Mouse (Mus musculus): Measurements from ENCODE around the gene Sptbn4. TPM values are rescaled to one million over a fixed set of nuclear protein-coding genes. Genes with fewer than 3 reads are reported as not detected.

The Sptbn4 gene
- polyA plus RNA-seq, 1 experiment from 2014 or later: 1.2 TPM

GRCm38 (mm10) chr7:27419101-27419500, 28.4 kb downstream of the Sptbn4 start:
- Histone ChIP-seq H3K4me3 (no peak overlapping the region), H3K27ac (no peak overlapping the region), H3K36me3 (no peaks in the 10 kb centered on the region; the same call in 1 of the 2 replicates), H3K4me2 (replicated peaks) (no peak overlapping the region), H3K27me3 (replicated peaks) (no peaks in the 10 kb centered on the region), H3K9ac (no peak overlapping the region), H3K4me1 (no peaks in the 10 kb centered on the region), H3K9me3 (peaks cover 9% of the 10 kb centered on the region; the same call in 1 of the 2 replicates)
- no peak for ATAC-seq (ENCODE audit: low FRiP score, low read depth)
- WGBS: 76% methylated on average over 3 of the region's 3 CpGs

- no peaks in the 10 kb centered on the region for H3K36me3 ChIP-seq
- H3K4me2 ChIP-seq (replicated peaks): no peak overlapping the region
- H3K4me3 ChIP-seq: no peak overlapping the region
- ATAC-seq (ENCODE audit: low FRiP score, low read depth): no peak
- H3K4me1 ChIP-seq: no peaks in the 10 kb centered on the region
- H3K27ac ChIP-seq: no peak overlapping the region
- H3K9me3 ChIP-seq: peaks cover 2% of the 10 kb centered on the region; the same call in 1 of the 2 replicates
- H3K9ac ChIP-seq: no peak overlapping the region
- 82% methylated on average over 2 of the region's 2 CpGs for WGBS
- 0 out of 2 replicates have a peak, but pooled peaks cover 3% of the 10 kb centered on the region for H3K27me3 ChIP-seq (replicated peaks)
These were observed 30.3 kb downstream of the Sptbn4 start for GRCm38 (mm10) chr7:27417151-27417550.

- Histone ChIP-seq H3K9ac (peak overlapping the region; percentile 35; the same call in 1 of the 2 replicates), H3K4me3 (peak overlapping the region; percentile 40), H3K27ac (no peak overlapping the region), H3K9me3 (no peaks in the 10 kb centered on the region), H3K4me1 (peaks cover 13% of the 10 kb centered on the region), H3K36me3 (no peaks in the 10 kb centered on the region), H3K27me3 (replicated peaks) (peaks cover 69% of the 10 kb centered on the region), H3K4me2 (replicated peaks) (peak overlapping the region; percentile 77)
- peak; percentile 74 for ATAC-seq (ENCODE audit: low FRiP score, low read depth)
- under 1% methylated on average over 96 of the region's 96 CpGs for WGBS
These were observed 38.9 kb downstream of the Sptbn4 start for GRCm38 (mm10) chr7:27408379-27409176.

- H3K4me2 ChIP-seq (replicated peaks): peak overlapping the region; percentile 77
- no peak overlapping the region for H3K9ac ChIP-seq
- H3K27ac ChIP-seq: no peak overlapping the region
- 58% methylated on average over 8 of the region's 8 CpGs for WGBS
- H3K9me3 ChIP-seq: peaks cover 6% of the 10 kb centered on the region; the same call in 1 of the 2 replicates
- H3K36me3 ChIP-seq: no peaks in the 10 kb centered on the region
- ATAC-seq (ENCODE audit: low FRiP score, low read depth): no peak
- H3K4me3 ChIP-seq: no peak overlapping the region
- H3K27me3 ChIP-seq (replicated peaks): peaks cover 74% of the 10 kb centered on the region
- peaks cover 13% of the 10 kb centered on the region for H3K4me1 ChIP-seq
These were observed 39.7 kb downstream of the Sptbn4 start for GRCm38 (mm10) chr7:27407816-27408215.

GRCm38 (mm10) chr7:27406481-27406880, 41.0 kb downstream of the Sptbn4 start:
- Histone ChIP-seq H3K9ac (no peak overlapping the region), H3K9me3 (peaks cover 6% of the 10 kb centered on the region; the same call in 1 of the 2 replicates), H3K36me3 (no peaks in the 10 kb centered on the region), H3K4me1 (peaks cover 13% of the 10 kb centered on the region), H3K4me2 (replicated peaks) (no peak overlapping the region), H3K4me3 (no peak overlapping the region), H3K27ac (no peak overlapping the region), H3K27me3 (replicated peaks) (peaks cover 86% of the 10 kb centered on the region)
- ATAC-seq (ENCODE audit: low FRiP score, low read depth): no peak
- WGBS: 81% methylated on average over 7 of the region's 7 CpGs

GRCm38 (mm10) chr7:27404203-27404942, 43.1 kb downstream of the Sptbn4 start:
- Histone ChIP-seq H3K4me1 (peaks cover 13% of the 10 kb centered on the region), H3K9ac (no peak overlapping the region), H3K4me3 (peak overlapping the region; percentile 18), H3K36me3 (no peaks in the 10 kb centered on the region), H3K27ac (no peak overlapping the region), H3K27me3 (replicated peaks) (peaks cover 93% of the 10 kb centered on the region), H3K4me2 (replicated peaks) (peak overlapping the region; percentile 44), H3K9me3 (peaks cover 6% of the 10 kb centered on the region; the same call in 1 of the 2 replicates)
- ATAC-seq (ENCODE audit: low FRiP score, low read depth): no peak
- 6% methylated on average over 81 of the region's 81 CpGs for WGBS

GRCm38 (mm10) chr7:27402675-27403074, 44.8 kb downstream of the Sptbn4 start:
- Histone ChIP-seq H3K9ac (no peak overlapping the region), H3K36me3 (no peaks in the 10 kb centered on the region), H3K27ac (no peak overlapping the region), H3K9me3 (peaks cover 6% of the 10 kb centered on the region; the same call in 1 of the 2 replicates), H3K4me2 (replicated peaks) (no peak overlapping the region), H3K4me1 (no peaks in the 10 kb centered on the region), H3K4me3 (no peak overlapping the region), H3K27me3 (replicated peaks) (peaks cover 87% of the 10 kb centered on the region)
- 9% methylated on average over 16 of the region's 16 CpGs for WGBS
- ATAC-seq (ENCODE audit: low FRiP score, low read depth): no peak

GRCm38 (mm10) chr7:27400545-27400944, 46.9 kb downstream of the Sptbn4 start:
- no peak overlapping the region for H3K9ac ChIP-seq
- no peaks in the 10 kb centered on the region for H3K36me3 ChIP-seq
- H3K4me1 ChIP-seq: peaks cover 10% of the 10 kb centered on the region
- H3K27ac ChIP-seq: no peak overlapping the region
- ATAC-seq (ENCODE audit: low FRiP score, low read depth): no peak
- no peak overlapping the region for H3K4me3 ChIP-seq
- H3K9me3 ChIP-seq: peaks cover 6% of the 10 kb centered on the region; the same call in 1 of the 2 replicates
- H3K27me3 ChIP-seq (replicated peaks): peaks cover 87% of the 10 kb centered on the region
- no peak overlapping the region for H3K4me2 ChIP-seq (replicated peaks)
- 77% methylated on average over 7 of the region's 7 CpGs for WGBS

GRCm38 (mm10) chr7:27397048-27397949, 50.2 kb downstream of the Sptbn4 start:
- Histone ChIP-seq H3K27me3 (replicated peaks) (peaks cover 87% of the 10 kb centered on the region), H3K9ac (no peak overlapping the region), H3K27ac (no peak overlapping the region), H3K36me3 (no peaks in the 10 kb centered on the region), H3K4me3 (0 out of 2 replicates have a peak overlapping the region, but pooled peaks have one; percentile 48), H3K4me1 (peaks cover 10% of the 10 kb centered on the region), H3K9me3 (no peaks in the 10 kb centered on the region), H3K4me2 (replicated peaks) (peak overlapping the region; percentile 85)
- ATAC-seq (ENCODE audit: low FRiP score, low read depth): peak; percentile 23; the same call in 1 of the 2 replicates
- WGBS: 19% methylated on average over 26 of the region's 26 CpGs

- Histone ChIP-seq H3K9ac (peak overlapping the region; percentile 54), H3K4me2 (replicated peaks) (peak overlapping the region; percentile 85), H3K4me3 (peak overlapping the region; percentile 48), H3K4me1 (peaks cover 10% of the 10 kb centered on the region), H3K27ac (no peak overlapping the region), H3K9me3 (no peaks in the 10 kb centered on the region), H3K36me3 (no peaks in the 10 kb centered on the region), H3K27me3 (replicated peaks) (peaks cover 83% of the 10 kb centered on the region)
- peak; percentile 29; the same call in 1 of the 2 replicates for ATAC-seq (ENCODE audit: low FRiP score, low read depth)
- 4% methylated on average over 34 of the region's 68 CpGs for WGBS
These were observed 51.1 kb downstream of the Sptbn4 start for GRCm38 (mm10) chr7:27396184-27397047.
